Mouse (Mus musculus) heart, embryonic 14.5 days (tissue): ENCODE data around the gene Gm13119. TPM values are rescaled to one million over a fixed set of nuclear protein-coding genes. Genes with fewer than 3 reads are reported as not detected.
"Not testable (repeated sequence)": the region's sequence is repeated elsewhere in the genome, so short reads cannot be mapped to it uniquely, and the experiment has no call there.

Experiments
- ATAC-seq: fragments of 200-750 bp; cut with Nextera tagmentation; 2 replicates; pipeline ENCODE4 v1.8.0; 2017; ENCODE audit warnings: low read depth, moderate TSS enrichment; ENCODE audit not compliant: insufficient number of reproducible peaks, insufficient read depth, low FRiP score
- H3K27ac ChIP-seq, 2 experiments: fragments of 200-500 bp in 1 of 2; fragments of 300-500 bp in 1 of 2; sonication (generic) in 1 of 2; replicated peaks in 1 of 2; 2 replicates each; pipeline ENCODE4 v1.5.1; 2012 to 2014; ENCODE audit warnings: low read depth in 2 of 2, low read length in 2 of 2, control low read depth in 1 of 2, mild to moderate bottlenecking in 1 of 2, mixed read lengths in 1 of 2; ENCODE audit not compliant: control insufficient read depth in 1 of 2, insufficient read depth in 1 of 2
- H3K27me3 ChIP-seq: fragments of 300-500 bp; sonication (generic); 2 replicates; pipeline ENCODE4 v1.6.1; 2014; ENCODE audit warnings: mild to moderate bottlenecking, low read length, control low read depth; ENCODE audit not compliant: control insufficient read depth, insufficient read depth
- H3K36me3 ChIP-seq: fragments of 300-500 bp; sonication (generic); 2 replicates; pipeline ENCODE4 v1.6.1; 2014; ENCODE audit warnings: mild to moderate bottlenecking, control low read depth, low read length, mixed read lengths; ENCODE audit not compliant: control insufficient read depth, insufficient read depth
- H3K4me1 ChIP-seq, 2 experiments: fragments of 200-500 bp in 1 of 2; fragments of 300-500 bp in 1 of 2; sonication (generic) in 1 of 2; 2 replicates each; pipeline ENCODE4 v1.6.1; 2012 to 2014; ENCODE audit warnings: low read length in 2 of 2, control low read depth in 1 of 2, mixed read lengths in 1 of 2; ENCODE audit not compliant: control insufficient read depth in 2 of 2, insufficient read depth in 2 of 2
- H3K4me2 ChIP-seq: fragments of 300-500 bp; sonication (generic); 2 replicates; pipeline ENCODE4 v1.6.1; 2014; ENCODE audit warnings: mild to moderate bottlenecking, low read length
- H3K4me3 ChIP-seq, 2 experiments: fragments of 200-500 bp in 1 of 2; fragments of 300-500 bp in 1 of 2; sonication (generic) in 1 of 2; 2 replicates each; pipeline ENCODE4 v1.5.1; 2012 to 2014; ENCODE audit warnings: low read length in 2 of 2, mild to moderate bottlenecking in 2 of 2, control low read depth in 1 of 2, low read depth in 1 of 2, moderate library complexity in 1 of 2; ENCODE audit not compliant: control insufficient read depth in 1 of 2, insufficient read depth in 1 of 2
- H3K9ac ChIP-seq: fragments of 300-500 bp; sonication (generic); 2 replicates; pipeline ENCODE4 v1.6.1; 2014; ENCODE audit warnings: mild to moderate bottlenecking, low read length
- H3K9me3 ChIP-seq: fragments of 300-500 bp; sonication (generic); 2 replicates; pipeline ENCODE4 v1.6.1; 2016; ENCODE audit warnings: low read length, control low read depth; ENCODE audit not compliant: control insufficient read depth
- WGBS: fragments of 180-500 bp; shearing (Covaris S2); extraction: QIAGEN DNeasy Blood & Tissue Kit; methylation state at CpG from one replicate; pipeline ENCODE4 v1.1.7; 2014; 5-methylcytosine and 5-hydroxymethylcytosine counted together
- polyA plus RNA-seq: library from polyadenylated mRNA; unstranded; fragments of >200 nt; fragmentation: Nextera tagmentation; extraction: Ambion mirVana; gene quantifications from 2 replicates; pipeline ENCODE4 v1.2.1, GENCODE M21; 2014

Gene Gm13119
- not detected in 2 replicates for polyA plus RNA-seq

DNA sequence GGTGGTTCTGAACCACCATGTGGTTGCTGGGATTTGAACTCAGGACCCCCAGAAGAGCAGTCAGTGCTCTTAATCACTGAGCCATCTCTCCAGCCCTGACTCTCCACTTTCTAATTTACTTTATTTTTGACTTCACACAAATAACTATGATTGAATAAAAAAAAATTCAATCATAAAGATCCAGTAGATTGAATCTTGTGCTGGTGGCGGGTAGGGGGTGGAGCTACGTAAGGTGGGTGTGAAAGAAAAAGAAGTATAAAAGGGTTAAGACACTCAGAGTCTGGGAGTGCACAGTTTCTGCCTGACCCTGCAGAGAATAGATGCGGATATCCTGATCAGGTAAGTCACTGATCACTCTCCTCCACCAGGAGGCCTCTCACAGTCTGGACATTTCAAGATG is at the start of gene Gm13119:
Gene Gm13119, plus strand, starts transcription at position 301 of the 400 bp plus-strand sequence.
- H3K27ac ChIP-seq, H3K4me2 ChIP-seq, ATAC-seq, H3K9ac ChIP-seq, H3K36me3 ChIP-seq, H3K9me3 ChIP-seq, H3K4me3 ChIP-seq, H3K4me1 ChIP-seq, H3K27me3 ChIP-seq: not testable (repeated sequence)
- WGBS, result 78% methylated on average over 3 of the region's 3 CpGs

DNA sequence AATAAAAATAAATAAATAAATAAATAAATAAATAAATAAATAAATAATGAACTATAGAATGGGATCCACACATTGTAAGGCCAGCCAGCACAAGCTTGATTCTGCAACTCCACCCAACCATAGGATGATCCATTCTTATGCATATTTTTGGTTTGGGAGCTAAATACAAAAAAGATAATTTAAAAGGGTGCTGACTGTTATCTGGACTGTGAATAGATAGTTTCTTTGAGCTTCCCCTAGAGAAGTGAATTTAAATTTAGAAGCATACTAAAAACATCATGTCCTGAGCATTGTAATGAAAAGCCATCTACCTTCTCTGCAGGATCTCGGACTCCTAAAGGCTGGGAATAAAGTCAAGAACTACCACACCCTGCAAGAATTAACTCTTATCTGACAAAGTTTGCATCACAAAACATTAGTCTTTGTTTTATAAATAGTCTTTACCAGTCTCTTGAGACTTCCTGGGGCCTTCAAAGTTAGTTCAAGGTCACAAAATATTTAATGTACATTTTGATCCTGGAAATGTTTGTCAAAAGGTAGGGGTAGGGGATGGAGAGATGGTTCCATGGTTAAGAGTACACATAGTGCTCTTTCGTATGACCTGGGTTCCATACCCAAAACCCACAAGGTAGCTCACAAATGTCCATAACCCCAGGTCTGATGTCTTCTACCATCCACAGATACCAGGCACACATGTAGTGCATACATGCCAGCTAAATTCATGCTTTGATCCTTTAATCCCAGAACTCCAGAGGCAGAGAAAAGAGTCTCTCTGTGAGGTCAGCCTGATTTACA is 44.9 kb upstream of the Gm13119 start:
- not testable (repeated sequence) for H3K9me3 ChIP-seq, H3K4me1 ChIP-seq, H3K9ac ChIP-seq, H3K27ac ChIP-seq, H3K36me3 ChIP-seq, H3K4me2 ChIP-seq, H3K27me3 ChIP-seq, ATAC-seq, H3K4me3 ChIP-seq
- WGBS, result 67% methylated on average over 2 of the region's 2 CpGs

DNA sequence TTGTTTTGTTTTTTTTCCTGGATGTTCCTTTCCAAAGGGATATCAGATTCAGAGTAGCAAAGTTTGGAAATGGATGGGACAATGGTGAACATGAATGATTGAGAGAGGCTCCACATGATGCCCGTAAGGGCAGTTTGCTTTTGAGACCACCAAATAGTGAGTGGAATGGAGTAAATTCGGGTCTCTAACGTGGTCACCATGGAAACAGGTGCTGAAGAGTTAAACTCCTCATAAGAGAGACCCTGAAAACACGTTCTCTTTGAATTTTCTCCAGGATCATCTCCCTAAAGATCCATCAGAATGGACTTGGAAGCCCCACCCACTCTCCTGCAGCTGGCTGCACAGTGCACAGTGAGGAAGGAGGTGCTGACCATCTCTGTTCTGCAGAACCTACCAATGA is 27.8 kb upstream of the Gm13119 start, which contains the start of gene Gm13128:
Gene Gm13128, plus strand, starts transcription at position 301 of the 400 bp plus-strand sequence.
- H3K4me1 ChIP-seq, H3K27me3 ChIP-seq, H3K4me3 ChIP-seq, H3K36me3 ChIP-seq, H3K4me2 ChIP-seq, H3K27ac ChIP-seq, H3K9ac ChIP-seq, H3K9me3 ChIP-seq, ATAC-seq: not testable (repeated sequence)
- 51% methylated on average over 4 of the region's 4 CpGs for WGBS

DNA sequence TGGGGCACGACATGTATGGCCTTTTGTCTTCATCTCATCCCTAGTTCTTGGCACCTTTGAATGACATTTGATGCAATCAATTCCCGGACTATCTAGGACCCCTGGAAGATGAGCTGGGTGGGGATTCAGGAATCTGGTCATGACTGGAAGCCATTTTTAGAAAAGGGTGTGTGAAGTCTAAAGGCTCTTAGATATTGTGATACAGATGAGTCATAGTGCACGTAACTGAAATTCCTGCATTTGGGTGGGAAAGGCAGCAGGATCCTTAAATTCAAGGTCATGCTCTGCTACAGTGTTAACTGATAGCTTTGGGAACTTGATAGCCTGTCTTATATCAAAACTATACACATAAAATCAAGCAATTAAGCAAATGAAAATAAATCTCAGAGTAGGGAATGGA is 21.9 kb upstream of the Gm13119 start:
- 85% methylated on average over 2 of the region's 3 CpGs for WGBS
- H3K36me3 ChIP-seq, H3K4me1 ChIP-seq, H3K27me3 ChIP-seq, H3K9ac ChIP-seq, H3K27ac ChIP-seq, ATAC-seq, H3K4me3 ChIP-seq, H3K9me3 ChIP-seq, H3K4me2 ChIP-seq: not testable (repeated sequence)

DNA sequence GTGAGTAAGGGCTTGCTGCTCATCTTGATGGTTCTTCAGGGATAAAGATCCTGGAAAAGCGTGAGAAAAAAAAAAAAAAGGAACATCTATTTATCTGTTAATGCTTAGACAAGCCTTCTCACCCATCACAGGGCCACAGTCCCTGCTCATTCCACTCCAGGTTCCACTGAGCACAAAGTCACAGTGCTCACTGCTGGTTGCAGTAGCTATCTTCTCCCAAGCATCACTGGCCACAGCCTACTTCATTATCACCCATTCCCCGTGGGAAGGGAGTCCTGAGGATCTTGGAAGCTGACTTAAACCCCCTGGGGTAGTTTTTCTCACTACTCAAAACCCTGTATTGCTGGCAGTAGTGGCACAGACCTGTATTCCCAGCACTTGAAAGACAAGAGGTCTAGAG is 20.2 kb downstream of the Gm13119 start, which contains the start of gene Pramef20:
Gene Pramef20, minus strand, starts transcription at position 23 of the 400 bp plus-strand sequence.
- no peak within 1 kb of the TSS for H3K4me2 ChIP-seq
- no peak within 1 kb of the TSS for H3K27ac ChIP-seq
- WGBS, result 40% methylated on average over 2 of the region's 2 CpGs
- no peak for ATAC-seq
- H3K9me3 ChIP-seq, result no peaks in the 10 kb centered on the region
- H3K4me3 ChIP-seq, result no peak within 1 kb of the TSS
- H3K27me3 ChIP-seq, result no peaks in the 10 kb centered on the region
- H3K9ac ChIP-seq, result no peak within 1 kb of the TSS
- no peaks in the 10 kb centered on the region for H3K4me1 ChIP-seq
- no peaks in the 10 kb centered on the region for H3K36me3 ChIP-seq

DNA sequence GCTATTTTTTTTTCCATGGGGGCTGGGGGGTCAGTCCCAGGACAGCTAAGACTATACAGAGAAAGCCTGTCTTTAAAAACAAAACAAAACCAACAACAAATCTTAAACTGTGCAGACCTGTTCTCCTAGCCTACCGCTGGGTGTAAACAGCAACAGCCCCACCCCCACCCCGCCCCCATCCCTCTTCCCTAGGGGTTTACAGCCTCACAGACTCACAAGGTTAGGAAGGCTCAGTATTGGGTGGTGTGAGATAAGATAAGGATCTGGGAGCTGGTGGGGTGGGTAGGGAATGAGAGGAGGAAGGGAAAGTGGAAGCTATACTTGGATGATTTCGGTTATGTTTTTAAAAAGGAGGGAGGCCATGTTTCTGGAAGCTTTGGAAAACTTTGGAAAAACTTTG is 38.6 kb downstream of the Gm13119 start:
- H3K9me3 ChIP-seq, result no peaks in the 10 kb centered on the region
- H3K36me3 ChIP-seq, result no peaks in the 10 kb centered on the region
- H3K4me2 ChIP-seq, result no peak overlapping the region
- 28% methylated on average over 3 of the region's 3 CpGs for WGBS
- no peaks in the 10 kb centered on the region for H3K27me3 ChIP-seq
- H3K4me1 ChIP-seq, result no peaks in the 10 kb centered on the region
- H3K9ac ChIP-seq, result no peak overlapping the region
- no peak for ATAC-seq
- H3K4me3 ChIP-seq, result no peak overlapping the region
- H3K27ac ChIP-seq, result no peak overlapping the region

DNA sequence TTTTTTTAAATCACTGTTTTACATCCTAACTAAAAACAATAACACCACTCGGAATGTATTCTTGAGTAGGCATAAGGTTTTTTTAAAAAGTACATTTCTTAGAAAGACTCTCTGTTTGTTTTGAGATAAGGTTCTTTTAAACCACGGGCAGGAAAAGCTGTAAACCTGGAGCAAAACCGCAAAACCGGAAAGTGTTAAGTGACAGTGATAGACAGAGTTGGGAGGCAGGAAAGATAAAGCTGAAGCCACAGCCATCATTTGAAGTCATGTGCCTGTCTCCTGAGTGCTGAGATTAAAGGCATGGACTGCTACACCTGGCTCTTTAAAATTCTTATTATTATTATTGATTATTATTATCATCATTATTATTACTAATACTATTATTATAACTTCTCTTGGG is 45.0 kb downstream of the Gm13119 start:
- Histone ChIP-seq H3K4me2 (no peak overlapping the region), H3K27ac (no peak overlapping the region), H3K4me1 (no peaks in the 10 kb centered on the region; a peak in 1 of 4 replicates), H3K9ac (no peak overlapping the region), H3K9me3 (no peaks in the 10 kb centered on the region), H3K36me3 (no peaks in the 10 kb centered on the region), H3K4me3 (no peak overlapping the region), H3K27me3 (no peaks in the 10 kb centered on the region)
- ATAC-seq, result no peak
- 14% methylated on average over 4 of the region's 4 CpGs for WGBS
